Mouse (Mus musculus): ENCODE data around the gene Erc2. TPM values are rescaled to one million over a fixed set of nuclear protein-coding genes. Genes with fewer than 3 reads are reported as not detected.

Erc2 gene
- polyA plus RNA-seq, 1 experiment from 2014 or later: 1.4 TPM

DNA sequence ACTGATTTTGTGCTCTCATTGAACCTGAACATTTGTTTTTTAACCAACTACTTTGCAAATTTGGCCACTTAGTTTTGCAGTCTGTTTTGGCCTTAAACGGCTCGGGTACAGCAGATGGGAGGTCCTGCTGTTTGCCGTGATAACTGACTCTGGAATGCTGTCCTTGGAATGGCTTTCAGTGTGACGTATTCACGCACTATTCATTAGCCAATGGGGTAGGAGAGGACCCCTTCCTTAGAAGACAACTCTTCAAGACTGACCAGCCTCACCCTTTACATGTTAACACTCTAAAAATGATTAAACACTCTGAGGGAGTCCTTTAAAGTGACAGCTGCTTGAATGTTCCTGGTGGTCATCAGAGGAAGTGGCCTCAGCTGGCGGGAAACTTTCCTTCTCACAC lies 178.5 kb downstream of the Erc2 start:
- 68% methylated on average over 6 of the region's 6 CpGs for WGBS (ENCODE audit: insufficient replicate concordance)
- H3K27ac ChIP-seq (ENCODE audit: low read length): no peak overlapping the region
- no peaks in the 10 kb centered on the region for H3K4me1 ChIP-seq (ENCODE audit: control insufficient read depth, low read depth, low read length)
- no peak overlapping the region for H3K9ac ChIP-seq (ENCODE audit: low read depth, low read length)
- no peaks in the 10 kb centered on the region for H3K9me3 ChIP-seq (replicated peaks; ENCODE audit: control insufficient read depth, low read length)
- H3K4me3 ChIP-seq (ENCODE audit: low read depth, low read length): no peak overlapping the region
- no peak for ATAC-seq (ENCODE audit: low read depth)
- no peaks in the 10 kb centered on the region for H3K27me3 ChIP-seq (ENCODE audit: control insufficient read depth, insufficient read depth, low read depth, low read length)
- no peaks in the 10 kb centered on the region for H3K36me3 ChIP-seq (ENCODE audit: control insufficient read depth, insufficient read depth)
- H3K4me2 ChIP-seq (ENCODE audit: low read depth, low read length): no peak overlapping the region

DNA sequence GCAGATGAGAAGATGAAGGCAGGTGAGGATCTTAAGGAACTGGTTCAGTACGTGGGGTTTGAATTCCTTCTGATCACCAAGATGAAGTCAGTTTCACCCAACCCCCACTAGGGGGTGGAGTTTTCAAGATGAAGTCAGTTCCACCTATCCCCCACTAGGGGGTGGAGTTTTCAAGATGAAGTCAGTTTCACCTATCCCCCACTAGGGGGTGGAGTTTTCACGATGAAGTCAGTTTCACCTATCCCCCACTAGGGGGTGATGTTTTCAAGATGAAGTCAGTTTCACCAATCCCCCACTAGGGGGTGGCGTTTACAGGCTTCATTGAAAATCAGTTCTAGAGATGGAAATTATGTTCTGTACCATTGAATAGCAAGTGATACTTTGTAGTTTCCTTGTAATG lies 181.7 kb downstream of the Erc2 start:
- H3K9ac ChIP-seq (ENCODE audit: low read depth, low read length): no peak overlapping the region
- H3K36me3 ChIP-seq (ENCODE audit: control insufficient read depth, insufficient read depth): no peaks in the 10 kb centered on the region
- no peaks in the 10 kb centered on the region for H3K27me3 ChIP-seq (ENCODE audit: control insufficient read depth, insufficient read depth, low read depth, low read length)
- H3K9me3 ChIP-seq (replicated peaks; ENCODE audit: control insufficient read depth, low read length): no peaks in the 10 kb centered on the region
- H3K4me1 ChIP-seq (ENCODE audit: control insufficient read depth, low read depth, low read length): no peaks in the 10 kb centered on the region
- 78% methylated on average over 3 of the region's 3 CpGs for WGBS (ENCODE audit: insufficient replicate concordance)
- H3K27ac ChIP-seq (ENCODE audit: low read length): no peak overlapping the region
- no peak for ATAC-seq (ENCODE audit: low read depth)
- no peak overlapping the region for H3K4me2 ChIP-seq (ENCODE audit: low read depth, low read length)
- H3K4me3 ChIP-seq (ENCODE audit: low read depth, low read length): no peak overlapping the region

DNA sequence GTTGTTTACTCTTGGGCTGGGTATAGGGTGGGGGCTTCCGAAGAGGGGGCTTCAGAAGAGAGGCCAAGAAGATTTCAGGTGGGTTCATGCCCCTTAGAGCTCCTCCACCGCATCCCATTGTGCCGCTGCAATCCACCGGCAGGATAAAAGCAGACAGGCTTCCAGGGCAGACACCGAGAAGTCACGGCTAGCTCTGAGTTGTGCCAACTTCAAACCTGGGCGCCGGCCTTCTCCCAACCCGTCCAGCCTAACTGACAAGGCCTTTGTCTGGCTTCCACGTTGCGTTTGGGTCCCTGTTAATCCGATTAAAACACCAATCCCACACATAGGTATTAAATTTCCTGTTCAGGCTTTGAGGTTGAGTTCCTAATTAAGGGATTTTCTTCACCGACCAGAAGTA lies 182.8 kb downstream of the Erc2 start:
- H3K9ac ChIP-seq (ENCODE audit: low read depth, low read length): no peak overlapping the region
- no peak for ATAC-seq (ENCODE audit: low read depth)
- H3K4me3 ChIP-seq (ENCODE audit: low read depth, low read length): no peak overlapping the region
- H3K27ac ChIP-seq (ENCODE audit: low read length): no peak overlapping the region
- no peaks in the 10 kb centered on the region for H3K36me3 ChIP-seq (ENCODE audit: control insufficient read depth, insufficient read depth)
- 79% methylated on average over 13 of the region's 13 CpGs for WGBS (ENCODE audit: insufficient replicate concordance)
- no peaks in the 10 kb centered on the region for H3K9me3 ChIP-seq (replicated peaks; ENCODE audit: control insufficient read depth, low read length)
- H3K27me3 ChIP-seq (ENCODE audit: control insufficient read depth, insufficient read depth, low read depth, low read length): no peaks in the 10 kb centered on the region
- no peaks in the 10 kb centered on the region for H3K4me1 ChIP-seq (ENCODE audit: control insufficient read depth, low read depth, low read length)
- no peak overlapping the region for H3K4me2 ChIP-seq (ENCODE audit: low read depth, low read length)

DNA sequence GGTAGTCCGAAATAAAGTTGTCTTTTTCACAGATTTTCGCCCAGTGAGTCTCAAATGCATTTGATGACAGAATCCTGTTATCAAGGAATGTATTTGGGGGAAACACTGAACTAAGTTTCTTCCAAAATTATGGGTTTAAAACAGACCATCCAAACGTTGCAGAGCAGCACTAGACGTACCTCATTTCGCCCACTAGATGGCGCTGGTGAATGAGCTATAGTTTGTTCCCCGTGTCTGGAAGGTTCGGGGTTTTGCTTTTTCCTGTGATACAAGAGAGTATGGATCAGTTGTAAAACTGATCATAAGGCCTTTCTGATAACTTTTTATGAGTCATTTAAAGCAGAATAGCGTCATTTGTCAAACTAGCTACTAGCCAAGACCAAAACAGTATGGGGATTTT lies 185.9 kb downstream of the Erc2 start:
- H3K27ac ChIP-seq (ENCODE audit: low read length): no peak overlapping the region
- no peak for ATAC-seq (ENCODE audit: low read depth)
- no peaks in the 10 kb centered on the region for H3K4me1 ChIP-seq (ENCODE audit: control insufficient read depth, low read depth, low read length)
- no peak overlapping the region for H3K4me2 ChIP-seq (ENCODE audit: low read depth, low read length)
- no peaks in the 10 kb centered on the region for H3K36me3 ChIP-seq (ENCODE audit: control insufficient read depth, insufficient read depth)
- H3K4me3 ChIP-seq (ENCODE audit: low read depth, low read length): no peak overlapping the region
- no peaks in the 10 kb centered on the region for H3K9me3 ChIP-seq (replicated peaks; ENCODE audit: control insufficient read depth, low read length)
- H3K27me3 ChIP-seq (ENCODE audit: control insufficient read depth, insufficient read depth, low read depth, low read length): no peaks in the 10 kb centered on the region
- 4% methylated on average over 9 of the region's 9 CpGs for WGBS (ENCODE audit: insufficient replicate concordance)
- no peak overlapping the region for H3K9ac ChIP-seq (ENCODE audit: low read depth, low read length)

DNA sequence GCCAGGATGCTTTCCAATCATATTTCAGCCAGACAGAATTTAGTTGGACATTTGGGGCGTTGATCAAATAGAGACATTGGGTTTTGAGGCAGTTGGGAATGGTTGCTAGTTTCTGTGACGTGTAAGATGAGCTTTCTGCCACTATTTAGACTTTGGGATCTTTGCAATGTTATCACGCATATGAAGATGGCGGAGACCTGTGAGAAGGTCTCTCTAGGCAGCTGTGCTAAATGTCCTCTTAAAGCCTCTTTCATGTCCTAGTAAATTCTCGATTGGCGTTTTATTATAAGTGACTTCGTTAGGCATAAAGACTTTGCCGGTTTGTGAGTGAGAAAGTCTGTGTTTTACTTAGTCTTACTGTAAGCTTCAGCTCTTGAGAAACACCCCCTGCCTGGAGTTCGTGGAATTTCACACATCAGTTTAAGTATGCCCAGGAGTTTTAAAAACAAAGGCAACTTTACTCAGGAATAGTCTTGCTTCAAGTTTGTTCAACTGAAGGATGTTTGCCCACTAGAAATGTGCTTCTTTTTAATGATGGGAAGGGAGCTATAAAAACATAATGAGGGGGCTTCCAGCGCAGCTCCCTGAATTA lies 186.4 kb downstream of the Erc2 start:
- no peak overlapping the region for H3K4me2 ChIP-seq (ENCODE audit: low read depth, low read length)
- ATAC-seq (ENCODE audit: low read depth): no peak
- H3K27me3 ChIP-seq (ENCODE audit: control insufficient read depth, insufficient read depth, low read depth, low read length): no peaks in the 10 kb centered on the region
- H3K9ac ChIP-seq (ENCODE audit: low read depth, low read length): no peak overlapping the region
- H3K4me1 ChIP-seq (ENCODE audit: control insufficient read depth, low read depth, low read length): no peaks in the 10 kb centered on the region
- H3K27ac ChIP-seq (ENCODE audit: low read length): no peak overlapping the region
- H3K36me3 ChIP-seq (ENCODE audit: control insufficient read depth, insufficient read depth): no peaks in the 10 kb centered on the region
- no peaks in the 10 kb centered on the region for H3K9me3 ChIP-seq (replicated peaks; ENCODE audit: control insufficient read depth, low read length)
- H3K4me3 ChIP-seq (ENCODE audit: low read depth, low read length): no peak overlapping the region
- 46% methylated on average over 10 of the region's 10 CpGs for WGBS (ENCODE audit: insufficient replicate concordance)

DNA sequence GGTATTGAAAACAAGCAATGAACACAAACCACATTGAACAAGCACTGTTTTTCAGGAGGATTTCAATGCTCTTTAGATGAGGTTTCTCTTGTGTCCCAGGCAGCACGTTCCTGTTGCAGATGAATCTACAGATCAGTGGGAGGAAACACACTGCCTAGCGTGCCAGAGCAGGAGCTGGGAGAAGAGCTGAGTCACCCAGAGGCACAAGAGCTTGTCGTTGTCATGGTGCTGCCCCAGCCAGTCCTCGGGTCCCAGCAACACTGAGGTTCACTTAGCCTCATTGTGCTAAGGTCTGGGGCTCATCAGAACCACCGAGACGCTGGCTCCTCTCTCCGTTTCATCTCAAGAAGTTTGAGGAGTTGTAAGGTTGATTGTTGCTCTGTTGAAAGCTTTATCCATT lies 188.6 kb downstream of the Erc2 start:
- Histone ChIP-seq H3K27me3 (ENCODE audit: control insufficient read depth, insufficient read depth, low read depth, low read length) (no peaks in the 10 kb centered on the region), H3K36me3 (ENCODE audit: control insufficient read depth, insufficient read depth) (no peaks in the 10 kb centered on the region), H3K27ac (ENCODE audit: low read length) (no peak overlapping the region), H3K9me3 (replicated peaks; ENCODE audit: control insufficient read depth, low read length) (no peaks in the 10 kb centered on the region), H3K4me2 (ENCODE audit: low read depth, low read length) (no peak overlapping the region), H3K4me1 (ENCODE audit: control insufficient read depth, low read depth, low read length) (no peaks in the 10 kb centered on the region), H3K9ac (ENCODE audit: low read depth, low read length) (no peak overlapping the region), H3K4me3 (ENCODE audit: low read depth, low read length) (no peak overlapping the region)
- 25% methylated on average over 7 of the region's 7 CpGs for WGBS (ENCODE audit: insufficient replicate concordance)
- no peak for ATAC-seq (ENCODE audit: low read depth)

DNA sequence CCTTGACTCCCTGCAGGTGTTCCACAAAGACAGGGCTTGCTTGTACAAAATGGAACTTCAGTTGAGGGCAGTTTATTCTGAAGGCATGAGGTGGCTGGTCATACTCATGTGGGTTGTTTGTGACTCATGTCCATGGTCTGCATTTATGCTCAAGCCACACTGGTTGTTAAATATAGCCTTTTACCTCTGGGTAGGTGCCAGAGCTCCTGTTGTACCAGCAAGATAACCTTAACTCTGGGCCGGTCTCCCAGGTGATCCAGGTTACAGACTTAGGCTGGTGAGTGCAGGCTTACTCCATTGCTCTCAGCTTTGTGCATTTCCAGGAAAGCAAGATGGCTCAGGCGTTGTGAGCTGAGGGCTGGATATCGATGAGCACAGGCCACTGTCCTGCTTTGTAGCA lies 189.4 kb downstream of the Erc2 start:
- H3K4me3 ChIP-seq (ENCODE audit: low read depth, low read length): no peak overlapping the region
- no peaks in the 10 kb centered on the region for H3K36me3 ChIP-seq (ENCODE audit: control insufficient read depth, insufficient read depth)
- no peak for ATAC-seq (ENCODE audit: low read depth)
- H3K4me1 ChIP-seq (ENCODE audit: control insufficient read depth, low read depth, low read length): no peaks in the 10 kb centered on the region
- no peak overlapping the region for H3K27ac ChIP-seq (ENCODE audit: low read length)
- no peaks in the 10 kb centered on the region for H3K27me3 ChIP-seq (ENCODE audit: control insufficient read depth, insufficient read depth, low read depth, low read length)
- 64% methylated on average over 3 of the region's 3 CpGs for WGBS (ENCODE audit: insufficient replicate concordance)
- no peak overlapping the region for H3K4me2 ChIP-seq (ENCODE audit: low read depth, low read length)
- no peaks in the 10 kb centered on the region for H3K9me3 ChIP-seq (replicated peaks; ENCODE audit: control insufficient read depth, low read length)
- no peak overlapping the region for H3K9ac ChIP-seq (ENCODE audit: low read depth, low read length)

DNA sequence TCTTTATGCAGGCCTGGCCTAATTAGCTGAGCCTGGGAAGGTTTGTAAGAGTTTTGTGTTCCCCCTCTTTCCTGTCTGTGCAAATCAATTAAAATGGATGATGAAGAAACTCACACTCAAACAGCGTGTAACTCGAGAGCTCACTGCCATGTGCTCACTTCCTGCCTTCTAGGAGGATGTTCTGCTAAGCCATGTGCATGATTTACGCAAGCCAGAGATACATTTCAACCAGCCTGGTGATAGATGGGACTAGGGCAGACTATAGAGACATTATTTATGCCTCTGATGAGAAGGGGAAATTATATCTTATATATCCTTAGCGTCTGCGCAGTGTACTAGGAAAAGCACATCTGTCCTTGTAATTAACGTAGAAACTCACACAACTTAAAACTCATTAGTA lies 193.5 kb downstream of the Erc2 start:
- ATAC-seq (ENCODE audit: low read depth): no peak
- 58% methylated on average over 6 of the region's 6 CpGs for WGBS (ENCODE audit: insufficient replicate concordance)
- Histone ChIP-seq H3K4me1 (ENCODE audit: control insufficient read depth, low read depth, low read length) (no peaks in the 10 kb centered on the region), H3K9me3 (replicated peaks; ENCODE audit: control insufficient read depth, low read length) (no peaks in the 10 kb centered on the region), H3K27ac (ENCODE audit: low read length) (no peak overlapping the region), H3K4me2 (ENCODE audit: low read depth, low read length) (no peak overlapping the region), H3K27me3 (ENCODE audit: control insufficient read depth, insufficient read depth, low read depth, low read length) (no peaks in the 10 kb centered on the region), H3K9ac (ENCODE audit: low read depth, low read length) (no peak overlapping the region), H3K4me3 (ENCODE audit: low read depth, low read length) (no peak overlapping the region), H3K36me3 (ENCODE audit: control insufficient read depth, insufficient read depth) (no peaks in the 10 kb centered on the region)

DNA sequence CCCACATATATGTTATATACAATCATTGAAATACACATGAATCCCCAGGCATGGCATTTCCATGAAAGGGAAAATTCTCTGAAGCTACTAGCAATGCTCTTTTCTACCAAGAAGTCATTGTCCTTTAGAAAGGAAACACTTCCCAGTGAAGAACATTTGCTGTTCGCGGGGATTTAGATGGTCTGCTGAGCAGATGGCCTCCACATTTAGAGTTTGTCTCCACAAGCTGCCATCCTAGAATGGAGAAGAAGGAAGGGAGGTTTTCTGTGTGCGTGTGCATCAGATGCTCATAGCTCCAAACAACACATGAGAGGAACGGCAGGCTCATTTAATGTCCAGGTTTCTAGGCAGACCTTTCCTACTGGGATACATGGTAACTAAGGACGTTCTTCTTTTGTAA lies 196.8 kb downstream of the Erc2 start:
- ATAC-seq (ENCODE audit: low read depth): no peak
- H3K36me3 ChIP-seq (ENCODE audit: control insufficient read depth, insufficient read depth): no peaks in the 10 kb centered on the region
- no peaks in the 10 kb centered on the region for H3K9me3 ChIP-seq (replicated peaks; ENCODE audit: control insufficient read depth, low read length)
- H3K27ac ChIP-seq (ENCODE audit: low read length): no peak overlapping the region
- H3K27me3 ChIP-seq (ENCODE audit: control insufficient read depth, insufficient read depth, low read depth, low read length): no peaks in the 10 kb centered on the region
- no peak overlapping the region for H3K9ac ChIP-seq (ENCODE audit: low read depth, low read length)
- 74% methylated on average over 5 of the region's 5 CpGs for WGBS (ENCODE audit: insufficient replicate concordance)
- H3K4me3 ChIP-seq (ENCODE audit: low read depth, low read length): no peak overlapping the region
- H3K4me2 ChIP-seq (ENCODE audit: low read depth, low read length): no peak overlapping the region
- H3K4me1 ChIP-seq (ENCODE audit: control insufficient read depth, low read depth, low read length): no peaks in the 10 kb centered on the region

DNA sequence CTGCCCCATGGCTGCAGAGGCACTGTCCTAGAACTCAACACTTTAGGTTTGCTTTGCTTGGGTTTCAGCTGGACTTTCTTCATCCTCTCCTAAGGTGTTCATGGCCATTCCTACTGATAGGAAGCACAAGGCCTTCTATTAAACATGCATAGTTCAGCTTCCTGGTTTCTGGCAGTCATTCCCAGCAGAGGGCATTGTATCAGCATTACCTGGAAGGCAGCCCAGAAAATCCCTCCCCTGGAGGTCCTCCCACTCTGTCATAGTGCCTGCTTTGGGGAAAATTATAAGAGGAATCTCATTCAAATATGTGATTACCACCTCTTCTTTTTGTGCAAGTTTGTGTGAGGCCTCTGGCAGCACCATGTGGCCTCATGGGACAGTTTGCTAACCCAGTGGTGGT lies 199.6 kb downstream of the Erc2 start:
- no peak for ATAC-seq (ENCODE audit: low read depth)
- no peaks in the 10 kb centered on the region for H3K4me1 ChIP-seq (ENCODE audit: control insufficient read depth, low read depth, low read length)
- H3K36me3 ChIP-seq (ENCODE audit: control insufficient read depth, insufficient read depth): no peaks in the 10 kb centered on the region
- no peak overlapping the region for H3K4me3 ChIP-seq (ENCODE audit: low read depth, low read length)
- H3K9me3 ChIP-seq (replicated peaks; ENCODE audit: control insufficient read depth, low read length): no peaks in the 10 kb centered on the region
- no peak overlapping the region for H3K4me2 ChIP-seq (ENCODE audit: low read depth, low read length)
- no peak overlapping the region for H3K27ac ChIP-seq (ENCODE audit: low read length)
- H3K27me3 ChIP-seq (ENCODE audit: control insufficient read depth, insufficient read depth, low read depth, low read length): no peaks in the 10 kb centered on the region
- H3K9ac ChIP-seq (ENCODE audit: low read depth, low read length): no peak overlapping the region
